Mouse (Mus musculus): Measurements from ENCODE around the gene Kptn.

DNA sequence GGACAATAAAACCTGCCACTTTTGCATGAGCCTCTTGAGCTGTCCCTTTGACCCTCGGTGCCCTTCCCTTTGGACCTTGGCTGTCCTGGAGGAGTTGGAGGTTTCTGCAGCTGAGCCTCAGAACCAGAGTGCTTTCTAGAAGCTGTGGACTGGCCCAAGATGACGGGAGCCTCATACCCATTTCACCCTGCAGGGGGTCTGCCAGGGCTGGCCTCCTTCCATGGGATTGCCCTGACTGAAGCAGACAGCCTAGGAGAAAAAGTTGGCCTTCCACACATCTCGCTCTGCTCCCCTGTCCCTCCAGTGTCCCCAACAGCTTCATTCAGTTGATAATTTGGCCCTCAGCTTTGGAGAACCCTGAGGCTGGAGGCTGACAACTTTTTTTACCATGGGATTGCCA lies 2.6 kb upstream of the Kptn start:
- TF ChIP-seq CTCF (IDR thresholded peaks at IDR 0.05; ENCODE audit: low read depth) = no peak
- no peak for TF ChIP-seq EP300 (IDR thresholded peaks at IDR 0.05; ENCODE audit: low read depth)
